16 mouse cellular contexts compared by ENCODE assay signal in genomic region chr3:153732035-153732434, GRCm38 (mm10). TPM values are rescaled to one million over a fixed set of nuclear protein-coding genes. Genes with fewer than 3 reads are reported as not detected.
A peak's percentile ranks its signal among the peaks of the same experiment; 100 is the strongest.
DNase-seq lines count a peak whose midpoint lies in the region; ATAC-seq and TF ChIP-seq lines count a peak whose summit lies in the region.
"Had no signal": no experiment of that assay in that cellular context is flagged by ENCODE, and none has a peak within 500 bp of the region (broad histone marks: within the 10 kb centered on the region; RNA-seq: fewer than 3 reads in every experiment).

No protein-coding gene starts in this region.

- 50% methylated on average over 6 of the region's 6 CpGs for WGBS in kidney, adult 2 months
- 85% methylated on average over 6 of the region's 6 CpGs for WGBS in midbrain, embryonic 11.5 days
- WGBS in midbrain, embryonic 15.5 days, result 79% methylated on average over 6 of the region's 6 CpGs
- 42% methylated on average over 6 of the region's 6 CpGs for WGBS in intestine, embryonic 16.5 days
- WGBS in stomach, embryonic 15.5 days, result 38% methylated on average over 6 of the region's 6 CpGs

- no peaks in the 10 kb centered on the region for H3K9me3 ChIP-seq in midbrain, embryonic 11.5 days (ENCODE audit: control insufficient read depth, low read length)
- no peaks in the 10 kb centered on the region for H3K9me3 ChIP-seq in midbrain, embryonic 15.5 days
- H3K9me3 ChIP-seq in intestine, embryonic 16.5 days (ENCODE audit: control insufficient read depth, low read length), result no peaks in the 10 kb centered on the region
- no peaks in the 10 kb centered on the region for H3K9me3 ChIP-seq in stomach, embryonic 15.5 days
- H3K9me3 ChIP-seq: hindbrain, embryonic 15.5 days; limb, embryonic 15.5 days had no signal

- H3K36me3 ChIP-seq in kidney, adult 2 months (ENCODE audit: control insufficient read depth, insufficient read depth, low read length), result no peaks in the 10 kb centered on the region
- H3K36me3 ChIP-seq in midbrain, embryonic 11.5 days (ENCODE audit: control insufficient read depth, insufficient read depth, low read length), result no peaks in the 10 kb centered on the region
- no peaks in the 10 kb centered on the region for H3K36me3 ChIP-seq in midbrain, embryonic 15.5 days (replicated peaks)
- H3K36me3 ChIP-seq in intestine, embryonic 16.5 days (ENCODE audit: control insufficient read depth, insufficient read depth, low read length), result no peaks in the 10 kb centered on the region
- no peaks in the 10 kb centered on the region for H3K36me3 ChIP-seq in stomach, embryonic 15.5 days
- H3K36me3 ChIP-seq: hindbrain, embryonic 15.5 days; limb, embryonic 15.5 days had no signal

- DNase-seq in kidney, adult 2 months, result peak; percentile 14
- DNase-seq in kidney, adult 11 months, result no peak
- peak; percentile 62 for DNase-seq in midbrain, embryonic 11.5 days (ENCODE audit: low spot score, missing footprints)
- no peak for DNase-seq in left cerebral cortex, postnatal 14 days (ENCODE audit: low spot score in 2 of 2)
- DNase-seq in retina, postnatal 1 day, result no peak
- DNase-seq: adrenal gland, adult 2 months; cerebellum, adult 2 months; gastrocnemius, postnatal 10 days; right cerebral cortex, postnatal 25 days had no signal

- no peak for TF ChIP-seq CTCF in kidney, adult 2 months (conservative IDR thresholded peaks at IDR 0.05; ENCODE audit: insufficient read depth, insufficient read length, low read depth, low read length)

- intact Hi-C loops in left cerebral cortex, postnatal 14 days (cut with DNase I), result no loop called here

- peaks cover 2% of the 10 kb centered on the region; the same call in 1 of the 2 replicates for H3K4me1 ChIP-seq in kidney, adult 2 months (ENCODE audit: control insufficient read depth, insufficient read depth, low read length)
- no peaks in the 10 kb centered on the region for H3K4me1 ChIP-seq in midbrain, embryonic 11.5 days (ENCODE audit: control insufficient read depth, insufficient read depth, low read length)
- H3K4me1 ChIP-seq in midbrain, embryonic 15.5 days, result peaks cover 8% of the 10 kb centered on the region; the same call in 1 of the 2 replicates
- H3K4me1 ChIP-seq in intestine, embryonic 16.5 days (ENCODE audit: control insufficient read depth, insufficient read depth, low read length), result peaks cover 9% of the 10 kb centered on the region; the same call in 1 of the 2 replicates
- 0 out of 2 replicates have a peak, but pooled peaks cover 7% of the 10 kb centered on the region for H3K4me1 ChIP-seq in stomach, embryonic 15.5 days

- H3K27me3 ChIP-seq in kidney, adult 2 months (replicated peaks; ENCODE audit: control insufficient read depth, insufficient read depth, low read length), result no peaks in the 10 kb centered on the region
- no peaks in the 10 kb centered on the region for H3K27me3 ChIP-seq in midbrain, embryonic 11.5 days (ENCODE audit: control insufficient read depth, insufficient read depth, low read length)
- H3K27me3 ChIP-seq in midbrain, embryonic 15.5 days (replicated peaks), result no peaks in the 10 kb centered on the region
- no peaks in the 10 kb centered on the region for H3K27me3 ChIP-seq in intestine, embryonic 16.5 days (replicated peaks; ENCODE audit: control insufficient read depth, insufficient read depth, low read length)
- no peaks in the 10 kb centered on the region for H3K27me3 ChIP-seq in stomach, embryonic 15.5 days (replicated peaks)
- H3K27me3 ChIP-seq: hindbrain, embryonic 15.5 days; limb, embryonic 15.5 days had no signal

- no peak for ATAC-seq in midbrain, embryonic 11.5 days (ENCODE audit: low FRiP score)
- ATAC-seq in midbrain, embryonic 15.5 days (replicated peaks), result no peak
- peak; percentile 31 for ATAC-seq in intestine, embryonic 16.5 days
- no peak for ATAC-seq in stomach, embryonic 15.5 days (ENCODE audit: insufficient read depth, low FRiP score, low read depth)
- ATAC-seq: midbrain, embryonic 16.5 days had no signal

- no peak overlapping the region for H3K4me3 ChIP-seq in kidney, adult 2 months (ENCODE audit: insufficient read depth, low read depth, low read length)
- no peak overlapping the region for H3K4me3 ChIP-seq in midbrain, embryonic 11.5 days (ENCODE audit: low read depth, low read length)
- no peak overlapping the region for H3K4me3 ChIP-seq in midbrain, embryonic 15.5 days
- H3K4me3 ChIP-seq in intestine, embryonic 16.5 days (ENCODE audit: low read length), result no peak overlapping the region
- no peak overlapping the region for H3K4me3 ChIP-seq in stomach, embryonic 15.5 days (replicated peaks)
- H3K4me3 ChIP-seq: erythroblast, embryonic 14.5 days; hindbrain, embryonic 15.5 days; limb, embryonic 15.5 days had no signal

- no peak for TF ChIP-seq POLR2A in kidney, adult 2 months (IDR thresholded peaks at IDR 0.05; ENCODE audit: low read depth, low read length)

- no peak overlapping the region for H3K9ac ChIP-seq in midbrain, embryonic 11.5 days (ENCODE audit: low read length)
- H3K9ac ChIP-seq in midbrain, embryonic 15.5 days, result no peak overlapping the region
- no peak overlapping the region for H3K9ac ChIP-seq in intestine, embryonic 16.5 days (ENCODE audit: low read depth, low read length)
- no peak overlapping the region for H3K9ac ChIP-seq in stomach, embryonic 15.5 days
- H3K9ac ChIP-seq: hindbrain, embryonic 15.5 days; limb, embryonic 15.5 days had no signal

- H3K27ac ChIP-seq in kidney, adult 2 months (ENCODE audit: insufficient read depth, low read depth, low read length), result no peak overlapping the region
- H3K27ac ChIP-seq in midbrain, embryonic 11.5 days (ENCODE audit: low read depth, low read length), result no peak overlapping the region
- H3K27ac ChIP-seq in midbrain, embryonic 15.5 days, result no peak overlapping the region
- peak overlapping the region; percentile 68 for H3K27ac ChIP-seq in intestine, embryonic 16.5 days (ENCODE audit: low read length)
- peak overlapping the region; percentile 57; the same call in 1 of the 2 replicates for H3K27ac ChIP-seq in stomach, embryonic 15.5 days
- H3K27ac ChIP-seq: hindbrain, embryonic 15.5 days; limb, embryonic 15.5 days had no signal

- no peak overlapping the region for H3K4me2 ChIP-seq in midbrain, embryonic 11.5 days
- no peak overlapping the region for H3K4me2 ChIP-seq in midbrain, embryonic 15.5 days
- H3K4me2 ChIP-seq in intestine, embryonic 16.5 days (ENCODE audit: low read depth, low read length), result no peak overlapping the region
- no peak overlapping the region for H3K4me2 ChIP-seq in stomach, embryonic 15.5 days
- H3K4me2 ChIP-seq: hindbrain, embryonic 15.5 days; limb, embryonic 15.5 days had no signal

RNA-seq across cellular contexts. Expression of gene St6galnac3, which starts 7.1 kb away (rescaled TPM):
- polyA plus RNA-seq in kidney, adult 2 months (2012; rRNA removed), result 2.6 and 3.2 TPM in 2 replicates
- 33.1 and 35.7 TPM in 2 replicates for polyA plus RNA-seq in midbrain, embryonic 11.5 days (2014; fragmentation: Nextera tagmentation; extraction: Ambion mirVana)
- 22.7 and 25.3 TPM in 2 replicates for polyA plus RNA-seq in midbrain, embryonic 15.5 days (2015; fragmentation: Nextera tagmentation; extraction: Ambion mirVana)
- 26.9 and 31.0 TPM in 2 replicates for polyA plus RNA-seq in intestine, embryonic 16.5 days (2015; fragmentation: Nextera tagmentation; extraction: Ambion mirVana)
- 36.6 and 39.8 TPM in 2 replicates for polyA plus RNA-seq in stomach, embryonic 15.5 days (2015; fragmentation: Nextera tagmentation; extraction: Ambion mirVana)
- 10 to 100 TPM; 10.8 to 12.1 TPM for total RNA-seq in left cerebral cortex, postnatal 14 days (2021)

Comparison
In these comparisons a context has a peak if more than half of its experiments do, and no peak if none do; other contexts are left out.
1. DNase-seq: peak in kidney, adult 2 months (single experiment) and midbrain, embryonic 11.5 days (single experiment); none in kidney, adult 11 months (single experiment), left cerebral cortex, postnatal 14 days (0 of 2) and retina, postnatal 1 day (single experiment).
2. H3K27ac ChIP-seq: peak in intestine, embryonic 16.5 days (single experiment) and stomach, embryonic 15.5 days (single experiment); none in kidney, adult 2 months (single experiment), midbrain, embryonic 11.5 days (single experiment) and midbrain, embryonic 15.5 days (single experiment).